Mouse (Mus musculus) layer of hippocampus, adult 2 months (tissue): ENCODE measurements at regions not wholly inside any gene's neighbourhood (a gene's known extent, or its start where the extent isn't known, plus 50 kb on each side); places are given as distances from the start of the nearest gene placed in this dataset.

Experiments
- DNase-seq, 2 experiments: peaks; one replicate each; pipeline ENCODE4 v3.0.0; 2022; ENCODE audit warnings: low spot score in 2 of 2
- H3K27ac ChIP-seq: fragments of 200-600 bp; 2 replicates; pipeline ENCODE4 v1.8.1; 2022
- H3K4me3 ChIP-seq: fragments of 200-600 bp; 2 replicates; pipeline ENCODE4 v1.8.1; 2022; ENCODE audit warnings: mild to moderate bottlenecking
- CTCF ChIP-seq: fragments of 200-600 bp; conservative IDR thresholded peaks from 2 replicates; pipeline ENCODE4 v1.8.1; 2022; ENCODE audit warnings: antibody characterized with exemption, mild to moderate bottlenecking, moderate library complexity

GRCm38 (mm10) chr7:72685803-72686202, 379.4 kb upstream of the Mctp2 start:
- Histone ChIP-seq H3K4me3 (no peak overlapping the region), H3K27ac (no peak overlapping the region)
- DNase-seq: no peak
- no peak for TF ChIP-seq CTCF

- no peak overlapping the region for H3K27ac ChIP-seq
- no peak overlapping the region for H3K4me3 ChIP-seq
- DNase-seq: no peak
- TF ChIP-seq CTCF: no peak
Measured at GRCm38 (mm10) chr7:72687356-72687755, 380.9 kb upstream of the Mctp2 start.

GRCm38 (mm10) chr7:72691396-72691795, 385.0 kb upstream of the Mctp2 start:
- H3K4me3 ChIP-seq: no peak overlapping the region
- DNase-seq: peak; percentile 8 to 16
- no peak for TF ChIP-seq CTCF
- no peak overlapping the region for H3K27ac ChIP-seq

GRCm38 (mm10) chr7:72691859-72692258, 385.5 kb upstream of the Mctp2 start:
- no peak overlapping the region for H3K4me3 ChIP-seq
- no peak for TF ChIP-seq CTCF
- no peak overlapping the region for H3K27ac ChIP-seq
- peak; percentile 1 to 12 for DNase-seq

- no peak for TF ChIP-seq CTCF
- H3K4me3 ChIP-seq: no peak overlapping the region
- no peak for DNase-seq
- H3K27ac ChIP-seq: no peak overlapping the region
Measured at GRCm38 (mm10) chr7:72696736-72697135, 390.3 kb upstream of the Mctp2 start.

GRCm38 (mm10) chr7:72703652-72704341, 397.4 kb upstream of the Mctp2 start:
- Histone ChIP-seq H3K27ac (no peak overlapping the region), H3K4me3 (no peak overlapping the region)
- DNase-seq: no peak
- no peak for TF ChIP-seq CTCF

GRCm38 (mm10) chr7:72711193-72712131, 405.1 kb upstream of the Mctp2 start:
- no peak for DNase-seq
- H3K27ac ChIP-seq: peak overlapping the region; percentile 65
- no peak overlapping the region for H3K4me3 ChIP-seq
- no peak for TF ChIP-seq CTCF

GRCm38 (mm10) chr7:72715401-72715800, 409.0 kb upstream of the Mctp2 start:
- no peak for TF ChIP-seq CTCF
- DNase-seq: no peak
- no peak overlapping the region for H3K4me3 ChIP-seq
- H3K27ac ChIP-seq: no peak overlapping the region

- DNase-seq: no peak
- H3K4me3 ChIP-seq: no peak overlapping the region
- TF ChIP-seq CTCF: no peak
- H3K27ac ChIP-seq: no peak overlapping the region
Measured at GRCm38 (mm10) chr7:72716051-72716450, 409.6 kb upstream of the Mctp2 start.

- Histone ChIP-seq H3K27ac (no peak overlapping the region), H3K4me3 (no peak overlapping the region)
- no peak for TF ChIP-seq CTCF
- DNase-seq: no peak
Measured at GRCm38 (mm10) chr7:72726214-72726854, 419.9 kb upstream of the Mctp2 start.

- DNase-seq: no peak
- TF ChIP-seq CTCF: no peak
- Histone ChIP-seq H3K4me3 (no peak overlapping the region), H3K27ac (no peak overlapping the region)
Measured at GRCm38 (mm10) chr7:72737792-72738191, 431.4 kb upstream of the Mctp2 start.

GRCm38 (mm10) chr7:72738324-72738944, 432.0 kb upstream of the Mctp2 start:
- no peak overlapping the region for H3K4me3 ChIP-seq
- TF ChIP-seq CTCF: no peak
- no peak overlapping the region for H3K27ac ChIP-seq
- DNase-seq: no peak

- TF ChIP-seq CTCF: no peak
- no peak overlapping the region for H3K27ac ChIP-seq
- H3K4me3 ChIP-seq: no peak overlapping the region
- DNase-seq: no peak
Measured at GRCm38 (mm10) chr7:72742376-72742775, 436.0 kb upstream of the Mctp2 start.
